24 mouse cellular contexts compared by ENCODE assay signal in the genomic region with DNA sequence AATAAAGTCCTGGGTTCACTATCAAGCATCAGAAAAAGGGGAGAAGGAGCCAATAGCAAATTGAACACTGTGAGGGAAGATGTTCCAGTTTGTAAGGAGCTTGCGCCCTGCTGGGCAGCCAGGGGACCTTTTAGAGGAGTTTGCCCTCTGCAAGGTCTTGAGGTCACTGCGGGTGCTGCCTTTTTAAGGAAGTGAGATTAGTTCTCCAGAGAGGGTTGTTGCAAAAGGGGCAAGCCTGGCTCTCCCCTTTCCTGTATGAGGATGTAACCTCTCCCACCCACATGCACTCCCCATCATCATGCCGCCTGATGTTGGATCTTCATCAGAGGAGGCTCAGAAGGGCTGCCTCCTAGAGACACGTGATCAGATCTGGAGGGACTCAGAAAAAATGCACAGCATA.
DNase-seq lines count a peak whose midpoint lies in the region; ATAC-seq and TF ChIP-seq lines count a peak whose summit lies in the region.
"Had no signal": no experiment of that assay in that cellular context is flagged by ENCODE, and none has a peak within 500 bp of the region (broad histone marks: within the 10 kb centered on the region; RNA-seq: fewer than 3 reads in every experiment).

No protein-coding gene starts in this region.

- intact Hi-C loops in left cerebral cortex, postnatal 10 days (cut with DNase I): no loop called here

- no peaks in the 10 kb centered on the region for H3K36me3 ChIP-seq in CH12.LX (replicated peaks in 1 of 2; ENCODE audit: control insufficient read depth in 1 of 2, insufficient read depth in 1 of 2, low read length in 1 of 2)
- no peaks in the 10 kb centered on the region for H3K36me3 ChIP-seq in liver, embryonic 16.5 days (ENCODE audit: control insufficient read depth, insufficient read depth)
- H3K36me3 ChIP-seq: embryonic facial prominence, embryonic 15.5 days; G1E; heart, embryonic 13.5 days; limb, embryonic 15.5 days had no signal

- dilution Hi-C loops in CH12.LX (cut with MboI; ENCODE audit: extremely low pct_ligation_motif_present, extremely low pct_unique_long_range_greater_than_20kb, low sequenced_read_pairs): no loop called here

- no peak overlapping the region for H3K4me2 ChIP-seq in CH12.LX (ENCODE audit: insufficient read depth, low read depth, poor library complexity, severe bottlenecking)
- H3K4me2 ChIP-seq in liver, embryonic 16.5 days (ENCODE audit: low read depth, low read length): no peak overlapping the region
- H3K4me2 ChIP-seq: embryonic facial prominence, embryonic 15.5 days; heart, embryonic 13.5 days; hindbrain, embryonic 14.5 days; limb, embryonic 15.5 days had no signal

- TF ChIP-seq EP300 in CH12.LX (IDR thresholded peaks at IDR 0.05; ENCODE audit: low read length): peak; percentile 26; the same call in 1 of the 2 replicates

- no peaks in the 10 kb centered on the region for H3K27me3 ChIP-seq in CH12.LX (replicated peaks)
- H3K27me3 ChIP-seq in liver, embryonic 16.5 days (ENCODE audit: control insufficient read depth, insufficient read depth, low read depth, low read length): no peaks in the 10 kb centered on the region
- H3K27me3 ChIP-seq: embryonic facial prominence, embryonic 15.5 days; heart, embryonic 13.5 days; limb, embryonic 15.5 days had no signal

- TF ChIP-seq POLR2A in CH12.LX (IDR thresholded peaks at IDR 0.05; ENCODE audit: low read depth, low read length): no peak

- no peak overlapping the region for H3K27ac ChIP-seq in CH12.LX (ENCODE audit: insufficient read depth, low read depth)
- no peak overlapping the region for H3K27ac ChIP-seq in liver, embryonic 16.5 days (ENCODE audit: low read length)
- H3K27ac ChIP-seq: embryonic facial prominence, embryonic 15.5 days; heart, embryonic 13.5 days; hindbrain, embryonic 14.5 days; limb, embryonic 15.5 days had no signal

- ATAC-seq in liver, embryonic 16.5 days (ENCODE audit: low read depth): 0 out of 2 replicates have a peak, but pooled peaks have one; percentile 24
- ATAC-seq: activated CD4-positive, CD25-positive, alpha-beta regulatory T cell, adult 4 months; CD4-positive, CD25-positive, alpha-beta regulatory T cell, adult 4 months; forebrain, postnatal 0 days; midbrain, embryonic 16.5 days had no signal

- in situ Hi-C loops in CH12.LX (cut with MboI; ENCODE audit: low pct_ligation_motif_present, low pct_unique_long_range_greater_than_20kb, low sequenced_read_pairs): no loop called here

- no peak overlapping the region for H3K9ac ChIP-seq in CH12.LX (ENCODE audit: insufficient read depth, low read depth)
- H3K9ac ChIP-seq in liver, embryonic 16.5 days (ENCODE audit: low read depth, low read length): no peak overlapping the region
- H3K9ac ChIP-seq: embryonic facial prominence, embryonic 15.5 days; forebrain, postnatal 0 days; heart, embryonic 13.5 days; hindbrain, embryonic 14.5 days; limb, embryonic 15.5 days had no signal

- no peak for TF ChIP-seq CTCF in CH12.LX (conservative IDR thresholded peaks at IDR 0.05 in 1 of 2, IDR thresholded peaks at IDR 0.05 in 1 of 2; ENCODE audit: low read depth in 2 of 2, low read length in 2 of 2)

- peak; percentile 92 for DNase-seq in heart, adult 11 months
- DNase-seq in heart, adult 8-10 months (ENCODE audit: low spot score): no peak
- peak; percentile 17 for DNase-seq in CH12.LX (ENCODE audit: extremely low read depth)
- peak; percentile 55 to 69 for DNase-seq in monocyte, adult 2 months (ENCODE audit: low read depth in 1 of 2, low spot score in 2 of 2)
- no peak for DNase-seq in left cerebral cortex, postnatal 10 days (ENCODE audit: extremely low spot score in 1 of 2, low spot score in 2 of 2)
- no peak for DNase-seq in urinary bladder, postnatal 25 days (ENCODE audit: low spot score)
- no peak for DNase-seq in retina, postnatal 1 day
- DNase-seq: adrenal gland, postnatal 10 days; cerebellum, adult 11 months; cerebellum, postnatal 25 days; forebrain, postnatal 0 days; kidney, adult 9 months; kidney, postnatal 36 days; right cerebral cortex, adult 18-20 months; thymus, postnatal 36 days had no signal

- 31% methylated on average over 4 of the region's 4 CpGs for WGBS in liver, embryonic 16.5 days (ENCODE audit: insufficient replicate concordance)

- H3K9me3 ChIP-seq in CH12.LX (replicated peaks; ENCODE audit: low read length): no peaks in the 10 kb centered on the region
- H3K9me3 ChIP-seq in liver, embryonic 16.5 days (replicated peaks; ENCODE audit: control insufficient read depth, low read length): no peaks in the 10 kb centered on the region
- H3K9me3 ChIP-seq: embryonic facial prominence, embryonic 15.5 days; G1E; heart, embryonic 13.5 days; limb, embryonic 15.5 days had no signal

- H3K4me1 ChIP-seq in CH12.LX (ENCODE audit: control insufficient read depth in 1 of 2, insufficient read depth in 2 of 2): peaks cover 0 to 3% of the 10 kb centered on the region in 2 experiments; a peak in 1 of 4 replicates
- H3K4me1 ChIP-seq in liver, embryonic 16.5 days (ENCODE audit: control insufficient read depth, low read depth, low read length): no peaks in the 10 kb centered on the region
- H3K4me1 ChIP-seq: embryonic facial prominence, embryonic 15.5 days; heart, embryonic 13.5 days had no signal

- no peak overlapping the region for H3K4me3 ChIP-seq in CH12.LX (replicated peaks in 1 of 3; ENCODE audit: low read depth in 2 of 3, low read length in 2 of 3, poor library complexity in 1 of 3)
- H3K4me3 ChIP-seq in liver, embryonic 16.5 days (ENCODE audit: low read depth, low read length): no peak overlapping the region
- H3K4me3 ChIP-seq: embryonic facial prominence, embryonic 15.5 days; heart, embryonic 13.5 days; limb, embryonic 15.5 days had no signal

- no peak for TF ChIP-seq RAD21 in CH12.LX (IDR thresholded peaks at IDR 0.05; ENCODE audit: low read depth, low read length)

- no peaks in the 10 kb centered on the region for H3K79me2 ChIP-seq in CH12.LX (replicated peaks; ENCODE audit: control insufficient read depth, extremely low read depth, insufficient read depth, poor library complexity, severe bottlenecking)

TF ChIP-seq in CH12.LX, 34 proteins besides CTCF, POLR2A, EP300 and RAD21:
- TF ChIP-seq MYC (IDR thresholded peaks at IDR 0.05; ENCODE audit: low read depth, low read length) (no peak), TBP (conservative IDR thresholded peaks at IDR 0.05; ENCODE audit: low read depth, low read length) (no peak), PAX5 (IDR thresholded peaks at IDR 0.05; ENCODE audit: low read length) (no peak), RCOR1 (conservative IDR thresholded peaks at IDR 0.05; ENCODE audit: low read depth, low read length) (no peak), ETS1 (conservative IDR thresholded peaks at IDR 0.05; ENCODE audit: low read depth, low read length) (no peak), MAFK (IDR thresholded peaks at IDR 0.05; ENCODE audit: insufficient replicate concordance, low read length) (no peak), TCF12 (IDR thresholded peaks at IDR 0.05; ENCODE audit: low read depth, low read length) (no peak), KAT2A (IDR thresholded peaks at IDR 0.05; ENCODE audit: insufficient replicate concordance, low read length) (no peak), POLR2AphosphoS2 (IDR thresholded peaks at IDR 0.05; ENCODE audit: low read depth, low read length) (no peak), ZNF384 (IDR thresholded peaks at IDR 0.05; ENCODE audit: low read depth, low read length) (no peak), ZC3H11A (IDR thresholded peaks at IDR 0.05; ENCODE audit: low read depth, low read length) (no peak), MAZ (IDR thresholded peaks at IDR 0.05; ENCODE audit: low read depth, low read length) (no peak), GABPA (IDR thresholded peaks at IDR 0.05; ENCODE audit: insufficient replicate concordance, low read depth, low read length) (no peak), SMC3 (IDR thresholded peaks at IDR 0.05; ENCODE audit: low read depth, low read length) (no peak), HCFC1 (IDR thresholded peaks at IDR 0.05; ENCODE audit: low read depth, low read length) (no peak), E2F4 (IDR thresholded peaks at IDR 0.05; ENCODE audit: insufficient replicate concordance, low read depth, low read length) (no peak)

Comparison
In these comparisons a context has a peak if more than half of its experiments do, and no peak if none do; other contexts are left out.
1. DNase-seq: peak in heart, adult 11 months (single experiment), CH12.LX (single experiment) and monocyte, adult 2 months (2 of 2); none in heart, adult 8-10 months (single experiment), left cerebral cortex, postnatal 10 days (0 of 2), urinary bladder, postnatal 25 days (single experiment) and retina, postnatal 1 day (single experiment).